Mouse (Mus musculus) heart, adult 2 months (tissue): ENCODE measurements around the gene Selenon. TPM values are rescaled to one million over a fixed set of nuclear protein-coding genes. Genes with fewer than 3 reads are reported as not detected.
"Not testable (repeated sequence)": the region's sequence is repeated elsewhere in the genome, so short reads cannot be mapped to it uniquely, and the experiment has no call there.

ENCODE experiments used
- DNase-seq, 2 experiments: peaks; one replicate each; pipeline ENCODE4 v3.0.0; 2021
- H3K27ac ChIP-seq: fragments of 200-600 bp; 2 replicates; pipeline ENCODE4 v1.8.1; 2022
- H3K27me3 ChIP-seq: fragments of 200-500 bp; 2 replicates; pipeline ENCODE4 v1.6.1; 2012; ENCODE audit warnings: mild to moderate bottlenecking, low read length, inconsistent platforms, mixed read lengths; ENCODE audit not compliant: control insufficient read depth, insufficient read depth
- H3K36me3 ChIP-seq: fragments of 200-500 bp; 2 replicates; pipeline ENCODE4 v1.6.1; 2012; ENCODE audit warnings: low read length, inconsistent platforms; ENCODE audit not compliant: control insufficient read depth, insufficient read depth
- H3K4me1 ChIP-seq: fragments of 200-500 bp; 2 replicates; pipeline ENCODE4 v1.6.1; 2011; ENCODE audit warnings: low read length; ENCODE audit not compliant: control insufficient read depth, insufficient read depth
- H3K4me3 ChIP-seq: fragments of 200-600 bp; 2 replicates; pipeline ENCODE4 v1.8.1; 2022
- H3K79me2 ChIP-seq: fragments of 200-500 bp; replicated peaks from 2 replicates; pipeline ENCODE4 v1.6.1; 2012; ENCODE audit warnings: mild to moderate bottlenecking, inconsistent platforms, low read length, moderate library complexity, mixed read lengths; ENCODE audit not compliant: control insufficient read depth, insufficient read depth
- H3K9ac ChIP-seq: fragments of 200-500 bp; 2 replicates; pipeline ENCODE4 v1.6.1; 2012; ENCODE audit warnings: low read depth, mild to moderate bottlenecking, control low read depth, inconsistent platforms, low read length, mixed read lengths
- CTCF ChIP-seq: fragments of 200-600 bp; IDR thresholded peaks from 2 replicates; pipeline ENCODE4 v1.8.1; 2022; ENCODE audit warnings: antibody characterized with exemption, mild to moderate bottlenecking, moderate library complexity
- EP300 ChIP-seq: fragments of 200-500 bp; IDR thresholded peaks from 2 replicates; pipeline ENCODE4 v1.6.1; 2011; ENCODE audit warnings: low read depth, low read length, control low read depth; ENCODE audit not compliant: insufficient read depth
- POLR2A ChIP-seq: fragments of 200-500 bp; IDR thresholded peaks from 2 replicates; pipeline ENCODE4 v1.6.1; 2011; ENCODE audit warnings: mild to moderate bottlenecking, low read depth, low read length, control low read depth; ENCODE audit not compliant: insufficient read depth
- WGBS: fragments of 180-500 bp; shearing (Covaris S2); methylation state at CpG from one replicate; pipeline ENCODE4 v1.1.7; 2018; 5-methylcytosine and 5-hydroxymethylcytosine counted together
- intact Hi-C: fragments of 180-260 bp; cut with DNase I; formaldehyde crosslinking; loops from one replicate; pipeline ENCODE4 v1.15.1; 2025
- polyA plus RNA-seq: library from polyadenylated mRNA; depleted of rRNA; stranded (reverse); fragments of >200 nt; gene quantifications from 2 replicates; pipeline ENCODE4 v1.2.3, GENCODE M21; 2012
- total RNA-seq, 2 experiments: library from RNA; stranded (reverse); gene quantifications; 2 replicates each; pipeline ENCODE4 v1.2.3; 2021

Selenon gene
- total and polyA plus RNA-seq, 3 experiments: 18.6 to 22.5 (median 19.9) TPM

DNA sequence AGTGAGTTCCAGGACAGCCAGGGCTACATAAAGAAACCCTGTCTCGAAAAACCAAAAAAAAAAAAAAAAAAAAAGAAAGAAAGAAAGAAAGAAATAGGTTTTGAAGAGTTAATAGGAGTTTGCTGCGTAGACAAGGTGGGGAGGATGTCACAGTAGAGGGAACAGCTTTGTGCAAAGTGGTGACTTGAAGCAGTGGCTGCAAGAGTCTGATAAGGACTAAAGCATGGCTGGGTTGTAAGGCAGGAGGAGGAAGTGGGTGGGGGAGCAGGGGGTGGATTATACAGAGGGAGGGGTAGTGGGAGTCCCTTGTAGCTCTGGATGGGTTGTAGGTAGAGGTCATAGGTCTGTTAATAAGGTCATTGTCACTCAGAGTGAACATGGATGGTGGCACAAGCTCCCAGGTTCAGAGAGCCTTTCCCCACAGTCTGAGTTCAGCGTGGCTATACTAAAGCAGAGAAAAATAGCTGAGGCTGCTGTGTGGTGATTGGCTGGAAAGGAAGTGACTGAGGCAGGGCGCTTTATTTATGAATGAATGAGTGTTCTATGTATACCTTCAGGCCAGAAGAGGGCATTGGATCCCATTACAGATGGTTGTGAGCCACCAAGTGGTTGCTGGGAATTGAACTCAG is 45.9 kb downstream of the Selenon start:
- H3K79me2 ChIP-seq: no peaks in the 10 kb centered on the region
- intact Hi-C loops: no loop called here
- no peaks in the 10 kb centered on the region for H3K27me3 ChIP-seq
- no peak for DNase-seq
- H3K4me1 ChIP-seq: no peaks in the 10 kb centered on the region
- no peak overlapping the region for H3K9ac ChIP-seq
- no peak overlapping the region for H3K27ac ChIP-seq
- no peak for TF ChIP-seq EP300
- no peak overlapping the region for H3K4me3 ChIP-seq
- 85% methylated on average over 3 of the region's 4 CpGs for WGBS
- H3K36me3 ChIP-seq: no peaks in the 10 kb centered on the region

- WGBS: 79% methylated on average over 4 of the region's 4 CpGs
- Histone ChIP-seq H3K27ac (no peak overlapping the region), H3K36me3 (no peaks in the 10 kb centered on the region), H3K4me1 (no peaks in the 10 kb centered on the region), H3K27me3 (no peaks in the 10 kb centered on the region), H3K9ac (no peak overlapping the region), H3K4me3 (no peak overlapping the region), H3K79me2 (no peaks in the 10 kb centered on the region)
- DNase-seq: no peak
- TF ChIP-seq EP300 (no peak), CTCF (no peak), POLR2A (no peak)
- intact Hi-C loops: no loop called here
These were observed 46.6 kb downstream of the Selenon start for GRCm38 (mm10) chr4:134505303-134505789.

DNA sequence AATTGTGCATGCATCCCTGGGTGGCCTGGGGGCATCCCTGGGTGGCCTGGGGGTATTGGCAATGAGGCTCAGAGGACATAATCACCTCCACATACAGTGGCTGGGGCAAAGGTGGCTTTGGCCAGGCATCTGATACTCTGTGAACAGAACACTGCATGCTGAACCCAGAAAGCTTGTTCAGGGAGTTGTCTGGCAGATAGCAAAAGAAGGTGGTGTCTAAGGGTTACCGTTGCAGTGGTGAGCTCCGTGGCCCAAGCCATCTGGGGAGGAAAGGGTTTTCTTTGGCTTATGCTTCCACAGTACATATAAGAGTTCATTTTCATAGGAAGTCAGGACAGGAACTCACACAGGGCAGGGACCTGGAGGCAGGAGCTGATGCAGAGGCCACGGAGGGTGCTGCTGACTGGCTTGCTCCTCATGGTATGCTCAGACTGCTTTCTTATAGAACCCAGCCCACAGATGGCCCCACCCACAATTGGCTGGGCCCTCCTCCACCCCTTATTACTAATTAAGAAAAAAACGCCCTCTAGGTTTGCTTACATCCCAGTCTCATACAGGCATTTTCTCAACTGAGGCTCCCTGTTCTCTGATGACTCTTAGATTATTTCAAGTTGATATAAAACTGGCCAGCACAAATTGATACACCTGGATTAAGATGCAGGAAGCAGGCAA is 48.1 kb downstream of the Selenon start:
- intact Hi-C loops: no loop called here
- H3K9ac ChIP-seq: no peak overlapping the region
- 72% methylated on average over 4 of the region's 4 CpGs for WGBS
- H3K79me2 ChIP-seq: no peaks in the 10 kb centered on the region
- DNase-seq: no peak
- H3K36me3 ChIP-seq: no peaks in the 10 kb centered on the region
- no peaks in the 10 kb centered on the region for H3K4me1 ChIP-seq
- no peaks in the 10 kb centered on the region for H3K27me3 ChIP-seq
- no peak overlapping the region for H3K4me3 ChIP-seq
- no peak overlapping the region for H3K27ac ChIP-seq
- TF ChIP-seq EP300: no peak
- no peak for TF ChIP-seq CTCF
- TF ChIP-seq POLR2A: no peak

DNA sequence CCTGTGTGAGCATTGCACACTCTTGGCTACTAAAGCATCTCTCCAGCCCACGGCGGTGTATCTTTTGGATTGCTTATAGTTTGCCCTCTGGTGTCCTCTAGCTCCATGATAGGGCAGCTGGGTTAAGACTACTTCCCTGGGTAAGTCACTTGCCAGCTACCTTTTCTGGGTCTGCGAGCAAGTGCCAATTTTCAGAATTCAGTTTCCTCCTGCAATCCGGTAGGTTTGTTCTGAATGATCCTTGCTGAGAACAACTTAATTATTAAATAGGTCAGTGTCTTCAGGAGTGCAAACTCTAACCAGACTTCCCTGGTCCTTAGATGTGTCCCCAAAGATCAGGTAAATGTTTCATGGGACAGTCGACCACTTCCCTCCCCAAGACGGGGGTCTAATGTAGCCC is 50.9 kb downstream of the Selenon start:
- Histone ChIP-seq H3K27ac (no peak overlapping the region), H3K4me1 (peaks cover 4% of the 10 kb centered on the region; the same call in 1 of the 2 replicates), H3K27me3 (no peaks in the 10 kb centered on the region), H3K79me2 (no peaks in the 10 kb centered on the region), H3K36me3 (no peaks in the 10 kb centered on the region), H3K9ac (no peak overlapping the region), H3K4me3 (no peak overlapping the region)
- intact Hi-C loops: no loop called here
- no peak for DNase-seq
- 90% methylated on average over 6 of the region's 6 CpGs for WGBS
- TF ChIP-seq POLR2A (no peak), CTCF (no peak), EP300 (no peak)

DNA sequence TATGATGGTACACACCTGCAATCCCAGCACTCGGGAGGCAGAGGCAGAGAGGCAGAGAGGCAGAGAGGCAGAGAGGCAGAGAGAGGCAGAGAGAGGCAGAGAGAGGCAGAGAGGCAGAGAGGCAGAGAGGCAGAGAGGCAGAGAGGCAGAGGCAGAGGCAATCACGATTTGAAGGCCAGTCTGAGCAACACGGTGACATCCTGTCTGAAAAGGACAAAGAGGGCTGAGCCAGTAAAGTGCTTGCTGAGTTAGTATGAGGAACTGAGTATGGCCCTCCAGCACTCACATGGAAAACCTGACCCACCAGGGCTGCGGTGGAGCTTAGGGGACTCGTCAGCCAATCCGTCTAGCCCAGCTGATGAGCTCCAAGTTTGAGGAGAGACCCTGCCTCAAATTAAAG is 53.0 kb downstream of the Selenon start:
- not testable (repeated sequence) for DNase-seq
- WGBS: 72% methylated on average over 6 of the region's 6 CpGs

DNA sequence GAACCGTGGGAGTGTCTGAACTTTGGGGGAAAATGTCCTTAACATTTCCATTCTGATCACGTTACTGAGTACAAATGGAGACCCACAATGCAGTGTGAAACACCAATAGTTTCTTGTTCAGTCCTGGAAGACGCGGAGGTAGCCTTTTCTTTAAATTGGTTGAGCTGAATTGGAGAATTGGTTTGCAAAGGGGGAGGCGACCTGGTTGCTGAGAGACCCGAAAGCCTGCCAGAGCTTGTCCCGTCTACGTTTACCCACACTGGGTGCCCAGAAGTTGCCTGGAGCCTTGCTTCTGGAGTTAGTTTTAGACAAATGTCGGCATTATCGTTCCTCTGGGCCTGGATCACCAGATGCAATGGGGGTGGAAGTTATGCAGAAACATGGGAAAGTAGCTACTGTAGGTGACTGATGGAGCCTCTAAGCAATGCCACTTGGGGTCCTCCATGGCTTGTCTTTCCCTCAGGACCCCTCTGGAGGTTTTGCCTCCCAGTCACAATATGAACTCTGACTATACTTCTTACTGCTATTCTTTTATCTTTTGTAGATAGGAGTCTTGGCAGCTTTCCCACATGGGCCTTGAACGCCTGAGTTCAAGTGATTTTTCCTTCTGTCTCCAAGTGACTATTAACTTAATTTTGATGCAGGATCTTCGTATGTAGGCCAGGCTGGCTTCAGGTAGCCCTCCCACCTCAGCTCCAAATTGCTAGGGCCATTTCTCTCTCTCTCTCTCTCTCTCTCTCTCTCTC is 53.8 kb downstream of the Selenon start:
- Histone ChIP-seq H3K79me2 (no peaks in the 10 kb centered on the region), H3K4me3 (no peak overlapping the region), H3K9ac (no peak overlapping the region), H3K4me1 (peaks cover 10% of the 10 kb centered on the region), H3K27me3 (no peaks in the 10 kb centered on the region), H3K36me3 (no peaks in the 10 kb centered on the region), H3K27ac (no peak overlapping the region)
- 63% methylated on average over 12 of the region's 12 CpGs for WGBS
- intact Hi-C loops: no loop called here
- DNase-seq: no peak
- TF ChIP-seq EP300 (no peak), POLR2A (no peak), CTCF (no peak)

More for the DNA sequence above, 53.0 kb downstream of the Selenon start:
- H3K27ac ChIP-seq, H3K36me3 ChIP-seq, H3K4me1 ChIP-seq, H3K4me3 ChIP-seq, H3K27me3 ChIP-seq, H3K9ac ChIP-seq, intact Hi-C loops, H3K79me2 ChIP-seq: not testable (repeated sequence)
